Mouse (Mus musculus) limb, embryonic 14.5 days (tissue): Measurements from ENCODE around the gene Ankrd22. TPM values are rescaled to one million over a fixed set of nuclear protein-coding genes. Genes with fewer than 3 reads are reported as not detected.

Source experiments
- ATAC-seq: fragments of 200-750 bp; cut with Nextera tagmentation; 2 replicates; pipeline ENCODE4 v1.8.0; 2017; ENCODE audit warnings: low read depth, moderate number of reproducible peaks, moderate TSS enrichment; ENCODE audit not compliant: low FRiP score
- DNase-seq: peaks from one replicate; pipeline ENCODE4 v3.0.0-alpha.2; 2015; ENCODE audit warnings: low spot score
- H3K27ac ChIP-seq: fragments of 300-500 bp; sonication (generic); replicated peaks from 2 replicates; pipeline ENCODE4 v1.5.1; 2014; ENCODE audit warnings: low read depth, mild to moderate bottlenecking, low read length, moderate library complexity, mixed read lengths
- H3K27me3 ChIP-seq: fragments of 300-500 bp; sonication (generic); 2 replicates; pipeline ENCODE4 v1.6.1; 2014; ENCODE audit warnings: low read length, mixed read lengths; ENCODE audit not compliant: control insufficient read depth, insufficient read depth
- H3K36me3 ChIP-seq: fragments of 300-500 bp; sonication (generic); 2 replicates; pipeline ENCODE4 v1.6.1; 2014; ENCODE audit warnings: mild to moderate bottlenecking, low read length, moderate library complexity, mixed read lengths; ENCODE audit not compliant: control insufficient read depth, insufficient read depth
- H3K4me1 ChIP-seq: fragments of 300-500 bp; sonication (generic); 2 replicates; pipeline ENCODE4 v1.6.1; 2014; ENCODE audit warnings: antibody characterized with exemption, low read length, mixed read lengths; ENCODE audit not compliant: control insufficient read depth, insufficient read depth
- H3K4me2 ChIP-seq: fragments of 300-500 bp; sonication (generic); replicated peaks from 2 replicates; pipeline ENCODE4 v1.6.1; 2014; ENCODE audit warnings: low read depth, mild to moderate bottlenecking, low read length, moderate library complexity; ENCODE audit not compliant: severe bottlenecking
- H3K4me3 ChIP-seq: fragments of 300-500 bp; sonication (generic); replicated peaks from 2 replicates; pipeline ENCODE4 v1.5.1; 2014; ENCODE audit warnings: low read length
- H3K9ac ChIP-seq: fragments of 300-500 bp; sonication (generic); 2 replicates; pipeline ENCODE4 v1.6.1; 2014; ENCODE audit warnings: mild to moderate bottlenecking, low read depth, low read length, moderate library complexity; ENCODE audit not compliant: severe bottlenecking
- H3K9me3 ChIP-seq: fragments of 300-500 bp; sonication (generic); 2 replicates; pipeline ENCODE4 v1.6.1; 2016; ENCODE audit warnings: low read length; ENCODE audit not compliant: control insufficient read depth
- POLR2A ChIP-seq: fragments of 200-500 bp; IDR thresholded peaks from 2 replicates; pipeline ENCODE4 v1.8.0; 2012; ENCODE audit warnings: inconsistent platforms, mild to moderate bottlenecking, moderate library complexity, borderline replicate concordance; ENCODE audit not compliant: insufficient read depth, insufficient read length; ENCODE audit errors: extremely low read depth
- WGBS: fragments of 180-500 bp; shearing (Covaris S2); extraction: QIAGEN DNeasy Blood & Tissue Kit; methylation state at CpG from one replicate; pipeline ENCODE4 v1.1.7; 2014; 5-methylcytosine and 5-hydroxymethylcytosine counted together
- polyA plus RNA-seq, 2 experiments: library from polyadenylated mRNA; depleted of rRNA in 1 of 2; stranded (reverse) in 1 of 2; unstranded in 1 of 2; fragments of >200 nt; fragmentation: Nextera tagmentation in 1 of 2; extraction: Ambion mirVana in 1 of 2; gene quantifications; 2 replicates each; pipeline versions ENCODE4 v1.2.1 to v1.2.3; 2012 to 2014

Ankrd22 gene
- polyA plus RNA-seq, 2 experiments: 4.9 to 8.9 TPM

DNA sequence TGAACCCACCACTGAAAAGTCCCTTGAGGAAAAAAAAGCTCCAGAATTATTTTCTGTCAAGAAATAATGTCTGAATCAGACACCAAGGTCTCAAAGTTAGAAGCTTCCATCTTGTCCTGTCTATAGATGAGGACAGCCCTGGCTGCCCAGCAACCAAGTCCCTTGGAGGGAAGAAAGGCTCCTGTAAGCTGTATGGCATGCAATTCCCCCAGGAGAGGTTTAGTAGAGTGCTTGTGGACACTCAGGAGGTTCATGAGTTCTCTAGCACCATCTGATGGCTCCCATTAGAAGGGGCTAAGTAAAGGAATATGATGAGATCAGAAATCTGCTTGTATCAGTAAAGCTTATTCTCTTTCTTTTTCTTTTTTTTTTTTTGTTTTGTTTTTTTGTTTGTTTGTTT, 3.3 kb upstream of the Ankrd22 start:
- no peak for TF ChIP-seq POLR2A
- Histone ChIP-seq H3K4me2 (no peak overlapping the region), H3K4me1 (no peaks in the 10 kb centered on the region; the same call in 1 of the 2 replicates), H3K27ac (no peak overlapping the region), H3K4me3 (no peak overlapping the region), H3K36me3 (no peaks in the 10 kb centered on the region), H3K9me3 (no peaks in the 10 kb centered on the region), H3K27me3 (no peaks in the 10 kb centered on the region), H3K9ac (no peak overlapping the region)
- DNase-seq (no peak), ATAC-seq (no peak)

DNA sequence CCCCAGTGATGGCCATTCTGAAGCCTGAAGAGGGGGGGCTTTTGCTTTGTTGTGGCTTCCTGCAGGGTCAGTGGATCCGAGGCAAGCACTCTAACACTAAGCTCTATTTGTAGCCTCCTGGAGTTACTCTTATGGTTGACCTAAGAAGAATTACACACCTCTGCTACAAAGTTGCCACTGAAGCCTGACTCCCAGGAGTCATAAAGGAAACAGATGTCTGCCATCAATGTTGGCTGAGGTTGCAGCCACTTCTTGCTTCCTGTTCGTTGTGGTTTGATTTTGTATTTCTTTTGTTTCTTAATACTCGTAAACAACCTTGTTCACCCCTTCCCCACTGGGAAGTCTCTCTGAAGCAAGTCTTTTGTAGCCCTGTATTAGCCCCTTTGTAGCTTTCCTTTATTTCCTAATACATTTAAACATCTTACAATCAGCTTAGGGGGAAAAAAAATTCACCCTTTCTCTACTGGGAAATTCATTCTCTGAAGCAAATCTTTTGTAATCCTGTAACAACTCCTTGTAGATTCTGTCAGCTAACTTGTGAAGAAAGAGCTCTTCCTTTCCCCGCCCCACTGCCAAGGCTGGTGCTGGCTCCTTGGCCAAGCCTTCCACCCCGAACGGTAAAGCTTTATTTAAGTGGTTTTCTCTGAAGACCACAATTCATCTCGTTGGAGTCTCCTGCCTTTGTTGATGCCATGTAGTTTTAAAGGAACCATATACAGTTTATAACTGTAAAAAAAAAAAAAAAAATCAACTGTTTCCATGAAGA, 2.2 kb upstream of the Ankrd22 start:
- H3K27ac ChIP-seq: no peak overlapping the region
- no peaks in the 10 kb centered on the region for H3K27me3 ChIP-seq
- no peaks in the 10 kb centered on the region for H3K9me3 ChIP-seq
- WGBS: 44% methylated on average over 7 of the region's 7 CpGs
- no peak overlapping the region for H3K4me2 ChIP-seq
- no peaks in the 10 kb centered on the region for H3K36me3 ChIP-seq
- no peak for DNase-seq
- TF ChIP-seq POLR2A: no peak
- H3K4me1 ChIP-seq: no peaks in the 10 kb centered on the region; the same call in 1 of the 2 replicates
- no peak for ATAC-seq
- H3K4me3 ChIP-seq: no peak overlapping the region
- no peak overlapping the region for H3K9ac ChIP-seq

DNA sequence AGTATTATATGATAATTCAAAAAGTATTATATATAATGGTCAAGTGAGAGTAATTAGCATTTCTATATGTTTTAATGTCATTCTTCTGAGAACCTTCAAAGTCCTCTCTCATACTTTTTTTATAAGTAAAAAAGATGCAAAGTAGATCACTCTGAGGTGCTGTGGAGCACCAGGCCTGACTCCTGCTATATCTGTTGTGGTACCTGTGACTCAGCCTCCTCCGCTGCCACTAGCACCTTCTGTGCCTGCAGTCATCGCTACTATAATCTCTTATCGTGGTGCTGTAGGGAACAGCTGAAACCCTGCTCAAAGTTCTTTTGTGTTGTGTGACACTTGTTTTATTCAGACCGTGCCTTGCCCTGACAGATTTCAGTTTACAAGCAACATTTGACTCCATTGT, 533 bp upstream of the Ankrd22 start:
- DNase-seq (no peak), ATAC-seq (no peak)
- Histone ChIP-seq H3K9me3 (no peaks in the 10 kb centered on the region), H3K4me1 (no peaks in the 10 kb centered on the region; the same call in 1 of the 2 replicates), H3K27me3 (no peaks in the 10 kb centered on the region), H3K4me3 (no peak overlapping the region), H3K9ac (no peak overlapping the region), H3K4me2 (no peak overlapping the region), H3K27ac (no peak overlapping the region), H3K36me3 (no peaks in the 10 kb centered on the region)
- 83% methylated on average over 4 of the region's 4 CpGs for WGBS
- TF ChIP-seq POLR2A: no peak

DNA sequence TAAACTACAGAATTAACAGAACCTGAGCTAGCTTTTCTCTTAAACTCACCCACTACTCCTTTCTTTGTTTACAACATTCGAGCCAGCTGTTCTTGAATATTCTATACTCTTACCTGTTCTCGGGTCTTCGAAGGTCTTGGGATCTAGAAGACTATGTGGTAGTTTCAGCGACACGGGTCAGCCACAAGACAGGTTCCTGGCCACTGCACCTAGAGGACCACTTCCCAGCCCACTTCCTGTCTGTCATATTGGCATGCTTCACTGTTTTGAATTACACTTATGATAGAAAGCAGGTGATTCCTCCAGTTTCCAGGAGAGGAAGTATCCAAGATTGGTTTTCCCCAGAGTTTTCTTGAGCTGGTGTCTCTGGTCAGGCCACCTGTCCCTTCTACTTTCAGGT, 3.2 kb downstream of the Ankrd22 start:
- H3K4me1 ChIP-seq: no peaks in the 10 kb centered on the region
- no peak overlapping the region for H3K4me2 ChIP-seq
- 85% methylated on average over 5 of the region's 5 CpGs for WGBS
- H3K27me3 ChIP-seq: no peaks in the 10 kb centered on the region
- no peaks in the 10 kb centered on the region for H3K36me3 ChIP-seq
- ATAC-seq (no peak), DNase-seq (no peak)
- H3K9ac ChIP-seq: no peak overlapping the region
- H3K9me3 ChIP-seq: no peaks in the 10 kb centered on the region
- no peak overlapping the region for H3K27ac ChIP-seq
- H3K4me3 ChIP-seq: no peak overlapping the region
- no peak for TF ChIP-seq POLR2A

DNA sequence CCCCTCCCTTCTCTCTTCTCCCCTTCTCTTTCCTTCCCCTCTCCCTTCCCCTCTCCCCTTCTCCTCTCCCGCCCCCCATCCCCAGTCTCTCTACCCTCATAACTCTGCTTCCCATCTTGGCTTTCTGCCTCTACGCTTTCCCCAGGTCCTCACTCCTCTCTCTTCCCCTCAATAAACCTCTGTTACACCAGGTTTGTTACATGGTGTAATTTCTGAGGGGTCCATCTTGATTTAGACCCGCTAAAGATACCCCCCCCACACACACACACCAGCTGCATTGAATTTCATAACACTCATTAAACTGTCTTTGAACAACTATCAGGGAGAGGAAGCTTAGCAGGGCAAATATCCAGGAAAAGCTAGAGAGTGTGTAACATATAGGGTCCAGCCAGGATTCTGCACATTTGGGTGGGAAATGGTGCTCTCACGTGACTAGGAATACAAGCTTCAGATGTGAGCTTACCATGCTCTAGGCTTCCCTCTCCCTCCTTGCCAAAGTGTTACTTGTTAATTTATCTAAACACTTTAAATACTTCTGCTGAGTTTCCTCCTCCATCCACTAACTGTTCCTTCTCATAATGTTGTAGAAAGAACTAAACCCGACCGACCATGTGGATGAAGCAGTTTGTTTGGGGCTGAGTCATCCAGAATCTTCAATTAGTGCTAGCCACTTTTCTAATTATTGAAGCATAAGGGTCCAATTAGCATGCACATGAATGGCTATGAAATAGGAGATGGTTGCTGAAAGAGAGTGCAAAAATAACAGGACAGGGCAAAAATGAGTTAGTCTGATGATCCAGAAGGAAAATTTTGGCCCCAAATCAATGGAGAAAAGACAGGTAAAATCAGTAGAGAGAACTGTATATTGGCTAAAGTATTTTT, 12.3 kb downstream of the Ankrd22 start:
- WGBS: 30% methylated on average over 6 of the region's 6 CpGs

More for the DNA sequence above, 12.3 kb downstream of the Ankrd22 start:
- Histone ChIP-seq H3K9ac (no peak overlapping the region), H3K36me3 (no peaks in the 10 kb centered on the region), H3K9me3 (no peaks in the 10 kb centered on the region), H3K27me3 (no peaks in the 10 kb centered on the region), H3K4me1 (peaks cover 4% of the 10 kb centered on the region; the same call in 1 of the 2 replicates), H3K4me2 (no peak overlapping the region), H3K27ac (no peak overlapping the region), H3K4me3 (no peak overlapping the region)
- no peak for TF ChIP-seq POLR2A
- DNase-seq: peak; percentile 38
- ATAC-seq: peak; percentile 47; the same call in 1 of the 2 replicates
